Mouse (Mus musculus) fat pad, adult 2 months (tissue): ENCODE data around the gene Map7.
A peak's percentile ranks its signal among the peaks of the same experiment; 100 is the strongest.

ENCODE experiments used
- DNase-seq: peaks from one replicate; pipeline ENCODE4 v3.0.0-alpha.2; 2011; ENCODE audit warnings: low read depth, low spot score; ENCODE audit errors: extremely low read depth

Gene Map7

GRCm38 (mm10) chr10:20285289-20285975 lies 137.2 kb downstream of the Map7 start:
- no peak for DNase-seq

- DNase-seq: no peak
Observed at GRCm38 (mm10) chr10:20285994-20286836, 137.9 kb downstream of the Map7 start.

GRCm38 (mm10) chr10:20287369-20287768 lies 139.1 kb downstream of the Map7 start:
- no peak for DNase-seq

GRCm38 (mm10) chr10:20290467-20290883 lies 142.2 kb downstream of the Map7 start:
- no peak for DNase-seq

- no peak for DNase-seq
Observed at GRCm38 (mm10) chr10:20295961-20296360, 147.7 kb downstream of the Map7 start.

GRCm38 (mm10) chr10:20298152-20298920 lies 150.1 kb downstream of the Map7 start:
- no peak for DNase-seq

- no peak for DNase-seq
Observed at GRCm38 (mm10) chr10:20299114-20299513, 150.8 kb downstream of the Map7 start.

- no peak for DNase-seq
Observed at GRCm38 (mm10) chr10:20310969-20311769, 162.9 kb downstream of the Map7 start.

GRCm38 (mm10) chr10:20311918-20312735 lies 163.9 kb downstream of the Map7 start, which contains the start of gene Bclaf1:
TSS of gene Bclaf1 (plus strand) at chr10:20312469.
- DNase-seq: peak; percentile 45

GRCm38 (mm10) chr10:20312736-20313301 lies 164.5 kb downstream of the Map7 start:
- no peak for DNase-seq

- no peak for DNase-seq
Observed at GRCm38 (mm10) chr10:20313447-20313846, 165.2 kb downstream of the Map7 start.

GRCm38 (mm10) chr10:20313941-20314340 lies 165.7 kb downstream of the Map7 start:
- no peak for DNase-seq

GRCm38 (mm10) chr10:20314797-20315196 lies 166.5 kb downstream of the Map7 start:
- DNase-seq: no peak

- DNase-seq: no peak
Observed at GRCm38 (mm10) chr10:20317466-20317865, 169.2 kb downstream of the Map7 start.

GRCm38 (mm10) chr10:20326226-20326625 lies 178.0 kb downstream of the Map7 start:
- DNase-seq: no peak
